Mouse (Mus musculus) urinary bladder, postnatal 36 days (tissue): Measurements from ENCODE around the gene Parp11.
"Not testable (repeated sequence)": the region's sequence is repeated elsewhere in the genome, so short reads cannot be mapped to it uniquely, and the experiment has no call there.

ENCODE experiments used
- DNase-seq, 2 experiments: peaks; one replicate each; pipeline ENCODE4 v3.0.0; 2022; ENCODE audit warnings: low spot score in 2 of 2, mixed read lengths in 1 of 2

The Parp11 gene

DNA sequence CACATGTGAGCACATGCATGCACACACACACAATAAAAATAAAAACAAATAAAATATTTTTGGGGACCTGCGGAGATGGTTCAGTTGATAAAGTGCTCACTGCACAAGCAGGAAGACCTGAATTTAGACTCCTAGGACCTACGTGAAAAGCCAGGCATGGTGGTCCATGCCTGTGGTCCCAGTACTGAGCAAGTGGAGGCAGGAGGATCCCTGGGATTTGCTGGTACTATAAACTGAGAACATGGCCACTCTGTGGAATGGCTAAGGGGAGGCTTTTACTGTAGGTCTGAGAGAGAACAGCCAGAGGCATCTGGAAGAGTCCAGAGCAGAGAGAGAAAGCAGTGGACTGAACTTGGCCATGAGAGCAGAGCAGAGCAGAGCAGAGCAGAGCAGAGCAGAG lies 48.6 kb downstream of the Parp11 start:
- no peak for DNase-seq

DNA sequence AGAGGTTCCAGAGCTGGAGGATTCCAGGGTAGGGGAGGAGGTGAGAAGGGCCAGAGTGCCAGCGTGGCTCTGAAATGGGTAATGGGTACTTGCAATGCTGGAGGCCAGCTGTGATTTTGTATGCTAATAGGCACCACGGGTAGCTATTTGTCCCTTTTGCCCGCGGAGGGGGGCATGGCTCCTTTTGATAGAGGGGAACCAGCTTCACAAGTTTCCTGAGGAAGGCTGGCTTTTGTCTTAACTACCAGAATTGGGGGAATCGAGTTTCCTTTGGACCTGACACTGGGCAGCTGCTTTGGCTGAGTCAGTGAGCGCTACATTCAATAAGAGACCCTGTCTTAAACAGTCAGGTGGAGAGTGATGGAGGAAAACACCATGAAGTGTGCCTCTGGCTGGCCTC lies 49.2 kb downstream of the Parp11 start:
- no peak for DNase-seq

DNA sequence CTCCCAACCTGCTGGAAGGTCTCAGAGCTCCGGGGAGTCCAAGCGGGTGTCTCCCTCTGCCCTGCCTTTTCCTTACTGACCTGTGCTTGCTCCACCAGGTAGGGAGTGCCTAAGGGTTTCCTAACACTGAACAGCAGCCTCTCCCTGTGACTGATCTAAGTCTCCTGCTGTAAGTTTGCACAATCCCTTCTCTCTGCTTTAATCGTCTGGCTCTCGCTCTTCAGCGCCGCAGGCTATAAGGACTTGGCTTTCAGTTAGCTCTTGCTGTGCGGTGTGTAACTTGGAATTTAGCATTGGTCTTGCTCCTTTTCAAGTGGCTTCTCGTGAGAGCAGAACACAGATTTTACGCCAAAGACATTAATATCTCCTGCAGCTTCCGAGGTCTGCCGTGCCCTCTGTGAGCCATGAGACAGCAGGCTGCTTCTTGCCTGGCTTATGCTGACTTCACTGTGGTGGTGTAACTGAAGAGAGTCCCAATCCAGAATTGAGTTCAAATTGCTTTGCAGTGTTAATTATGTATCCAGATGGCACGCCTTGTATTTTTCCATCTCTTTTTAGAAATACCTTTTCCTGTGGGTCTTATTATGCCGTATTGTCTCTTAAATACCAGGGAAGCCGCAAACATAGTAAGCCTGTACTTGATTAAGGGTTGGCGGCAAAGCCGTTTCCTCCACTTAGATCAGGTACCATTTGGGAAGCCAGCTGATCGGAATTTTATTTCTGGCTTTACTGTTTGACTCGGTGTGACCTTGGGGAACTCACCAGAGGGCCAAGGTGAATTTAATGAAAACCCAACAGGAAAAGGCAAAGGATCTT lies 50.4 kb downstream of the Parp11 start:
- DNase-seq = no peak

DNA sequence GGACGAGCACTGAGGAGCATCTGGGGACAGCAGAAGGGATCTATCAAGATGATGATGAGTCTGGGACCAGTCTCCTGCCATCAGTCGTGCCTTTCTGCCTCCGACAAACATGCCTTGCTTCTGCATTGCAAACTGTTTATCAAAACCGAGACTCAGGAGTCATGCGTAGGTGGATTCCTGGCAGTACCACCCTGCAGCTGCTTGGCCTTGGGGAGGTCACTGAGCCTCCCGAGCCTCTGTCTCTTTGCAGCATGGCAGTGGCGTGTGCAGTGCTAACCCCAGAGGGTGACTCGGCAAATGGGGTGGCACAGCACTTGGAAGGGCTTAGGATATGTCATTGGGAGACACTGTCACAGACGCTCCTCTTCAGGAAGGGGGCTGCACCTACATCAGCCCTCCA lies 53.5 kb downstream of the Parp11 start:
- no peak for DNase-seq

DNA sequence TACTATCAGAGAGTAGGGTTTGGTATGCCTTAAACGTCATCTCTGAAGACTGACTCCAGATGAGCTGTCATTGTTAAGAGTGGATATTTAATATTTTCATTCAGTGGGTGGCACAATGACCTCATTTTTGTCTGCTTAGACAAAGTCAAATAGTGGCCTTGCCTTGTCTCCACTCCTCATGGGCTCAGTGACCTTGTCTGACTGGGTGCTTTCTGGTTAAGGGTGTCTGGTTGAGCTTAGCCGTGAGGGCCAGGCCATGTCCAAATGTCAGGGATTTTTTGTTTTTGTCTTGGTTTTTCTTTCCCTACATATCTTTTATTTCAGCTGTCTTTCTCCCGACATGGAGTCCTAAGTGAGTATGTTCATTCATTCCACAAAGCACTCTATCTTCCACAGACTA lies 54.2 kb downstream of the Parp11 start:
- no peak for DNase-seq

DNA sequence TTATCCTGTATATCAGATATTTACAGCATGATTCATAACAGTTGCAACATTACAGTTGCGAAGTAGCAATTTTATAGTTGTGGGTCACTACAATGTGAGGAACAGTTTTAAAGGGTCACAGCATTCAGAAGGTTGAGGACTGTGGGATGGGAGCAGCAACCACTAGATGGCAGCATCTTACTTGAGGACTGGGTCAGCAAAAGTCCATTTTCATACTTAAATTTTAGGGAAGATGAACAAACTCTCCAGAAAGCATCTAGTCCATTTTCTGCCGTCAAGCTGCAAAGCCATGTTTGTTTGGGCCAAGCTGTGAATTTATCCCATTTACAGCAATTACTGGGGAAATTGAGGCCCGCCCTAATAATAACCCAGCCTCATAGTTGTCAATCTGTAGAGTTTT lies 55.9 kb downstream of the Parp11 start:
- DNase-seq = peak; percentile 7 to 17

DNA sequence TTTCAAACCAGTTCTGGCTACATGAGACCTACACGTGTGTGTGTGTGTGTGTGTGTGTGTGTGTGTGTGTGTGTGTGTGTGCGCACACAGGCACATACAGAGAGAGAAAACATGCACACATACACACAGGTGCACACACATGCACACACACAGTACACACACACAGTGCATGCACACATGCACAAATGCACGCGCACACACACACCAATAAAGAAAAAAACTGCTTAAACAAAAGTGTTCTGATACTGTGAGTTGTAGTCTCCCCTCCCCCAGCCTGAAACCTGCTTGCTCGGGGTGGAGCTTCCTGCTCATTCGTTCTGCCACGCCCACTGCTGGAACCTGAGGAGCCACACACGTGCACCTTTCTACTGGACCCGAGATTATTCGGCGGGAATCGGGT lies 67.1 kb downstream of the Parp11 start:
- DNase-seq = not testable (repeated sequence)

DNA sequence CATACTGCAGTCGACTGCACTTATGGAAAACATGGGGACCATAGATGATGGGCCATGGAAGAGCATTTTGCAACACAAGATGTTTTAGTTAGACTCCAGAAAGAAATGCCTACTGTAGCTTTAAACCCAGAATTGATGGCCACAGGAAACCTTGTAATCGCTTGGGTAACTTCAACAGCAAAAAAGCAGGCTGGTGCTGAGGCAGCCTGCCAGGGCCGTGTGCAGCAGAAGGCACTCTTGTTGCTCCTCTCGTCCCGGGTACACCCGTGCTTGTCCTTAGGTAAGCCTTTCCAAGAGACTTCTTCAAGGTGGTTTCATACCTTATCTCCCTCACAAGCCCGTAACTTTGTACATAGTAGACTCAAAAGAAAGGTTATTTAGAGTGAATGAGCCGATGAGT lies 74.5 kb downstream of the Parp11 start:
- DNase-seq = no peak

DNA sequence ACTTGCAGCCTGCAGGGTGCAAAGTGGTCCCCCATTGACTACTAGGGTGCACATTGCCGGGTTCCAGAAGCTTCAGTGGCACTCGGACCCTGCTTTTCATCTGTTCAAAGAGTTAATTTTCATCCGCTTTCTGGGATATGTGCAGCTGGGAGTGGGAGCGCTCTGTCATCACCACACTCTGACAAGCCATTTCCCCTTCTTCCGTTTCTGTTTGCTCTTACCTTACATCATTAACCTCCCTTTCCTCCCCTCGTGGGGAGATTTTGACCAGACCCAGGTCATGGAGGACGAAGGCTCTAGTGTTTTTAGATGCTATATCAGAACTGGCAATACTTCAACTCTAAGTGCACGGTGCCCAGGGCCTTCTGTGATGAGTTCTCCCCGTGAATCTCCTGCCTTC lies 75.7 kb downstream of the Parp11 start:
- no peak for DNase-seq

DNA sequence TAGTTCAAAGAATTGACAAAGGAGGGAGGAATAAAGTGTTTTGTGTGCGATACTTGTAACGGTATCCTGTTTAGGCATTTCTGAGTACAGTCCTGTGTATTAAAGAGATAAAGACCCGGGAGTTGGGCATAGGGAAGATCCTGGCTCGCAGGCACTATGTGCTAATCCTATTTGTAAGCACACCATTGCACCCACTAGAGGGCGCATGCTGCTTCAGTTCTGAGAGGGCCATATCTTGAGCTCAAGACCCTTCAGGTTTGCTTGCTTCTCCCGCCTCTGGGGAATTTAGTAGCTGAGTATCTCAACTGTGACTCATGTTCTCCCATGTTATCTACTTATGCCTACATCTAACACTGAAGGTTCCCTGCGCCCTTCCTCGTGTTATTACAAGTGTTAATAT lies 77.8 kb downstream of the Parp11 start:
- peak; percentile 10 to 14 for DNase-seq

DNA sequence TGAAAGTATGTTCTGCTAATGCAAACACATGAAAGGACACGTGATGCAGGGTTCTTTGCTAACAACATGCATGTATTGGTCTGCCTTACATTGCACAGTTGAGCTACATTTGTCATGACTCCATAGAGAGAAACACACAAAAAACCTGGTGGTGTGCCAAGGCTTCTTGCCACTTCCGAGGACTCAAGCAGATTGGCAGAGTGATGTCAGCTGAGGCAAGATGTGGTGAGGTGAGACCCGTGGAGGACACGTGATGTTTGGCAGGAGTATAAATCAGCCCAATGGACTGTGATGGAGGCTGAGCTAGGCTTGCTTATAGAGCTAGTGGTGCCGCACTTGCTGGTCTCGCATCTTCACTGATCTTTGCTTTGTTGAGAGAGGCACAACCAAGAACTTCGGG lies 82.0 kb downstream of the Parp11 start:
- no peak for DNase-seq

DNA sequence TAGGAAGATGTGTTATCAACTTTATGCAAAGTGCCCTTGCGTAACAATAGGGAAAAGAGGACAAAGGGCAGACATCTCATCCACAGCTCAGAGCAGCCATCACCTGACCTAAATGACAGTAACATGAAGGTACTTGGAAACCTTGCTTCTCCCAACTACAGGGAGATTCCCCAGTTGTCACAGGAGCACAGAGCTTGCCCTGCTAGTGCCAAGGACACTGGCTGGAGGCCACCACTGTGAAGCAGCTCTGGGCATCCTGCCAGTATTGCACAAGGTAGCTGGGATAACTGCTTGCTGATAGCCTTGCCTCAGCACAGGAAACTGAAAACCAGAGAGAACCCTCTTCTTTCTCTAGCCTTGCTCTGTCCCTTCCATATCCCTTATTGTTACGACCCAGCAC lies 82.8 kb downstream of the Parp11 start:
- peak; percentile 51 to 80 for DNase-seq

DNA sequence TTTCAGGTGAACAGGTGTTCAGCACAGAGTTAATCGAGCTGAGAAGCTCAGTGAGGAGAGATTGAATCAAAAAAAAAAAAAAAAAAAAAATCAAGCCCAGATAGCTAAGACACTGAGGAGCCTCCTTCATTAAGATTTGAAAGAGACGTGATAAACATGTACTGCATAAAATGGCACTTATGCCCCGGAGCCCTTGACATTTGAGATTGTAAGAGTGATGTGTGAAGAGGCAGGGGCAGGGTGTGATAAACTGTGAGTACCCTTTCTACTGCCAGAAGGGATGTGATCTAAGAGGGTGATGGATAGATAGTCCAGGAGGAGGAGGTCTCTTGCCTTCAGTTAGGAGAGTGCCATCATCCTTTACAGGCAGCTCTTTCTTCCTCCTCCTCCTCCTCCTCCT lies 83.6 kb downstream of the Parp11 start:
- no peak for DNase-seq

DNA sequence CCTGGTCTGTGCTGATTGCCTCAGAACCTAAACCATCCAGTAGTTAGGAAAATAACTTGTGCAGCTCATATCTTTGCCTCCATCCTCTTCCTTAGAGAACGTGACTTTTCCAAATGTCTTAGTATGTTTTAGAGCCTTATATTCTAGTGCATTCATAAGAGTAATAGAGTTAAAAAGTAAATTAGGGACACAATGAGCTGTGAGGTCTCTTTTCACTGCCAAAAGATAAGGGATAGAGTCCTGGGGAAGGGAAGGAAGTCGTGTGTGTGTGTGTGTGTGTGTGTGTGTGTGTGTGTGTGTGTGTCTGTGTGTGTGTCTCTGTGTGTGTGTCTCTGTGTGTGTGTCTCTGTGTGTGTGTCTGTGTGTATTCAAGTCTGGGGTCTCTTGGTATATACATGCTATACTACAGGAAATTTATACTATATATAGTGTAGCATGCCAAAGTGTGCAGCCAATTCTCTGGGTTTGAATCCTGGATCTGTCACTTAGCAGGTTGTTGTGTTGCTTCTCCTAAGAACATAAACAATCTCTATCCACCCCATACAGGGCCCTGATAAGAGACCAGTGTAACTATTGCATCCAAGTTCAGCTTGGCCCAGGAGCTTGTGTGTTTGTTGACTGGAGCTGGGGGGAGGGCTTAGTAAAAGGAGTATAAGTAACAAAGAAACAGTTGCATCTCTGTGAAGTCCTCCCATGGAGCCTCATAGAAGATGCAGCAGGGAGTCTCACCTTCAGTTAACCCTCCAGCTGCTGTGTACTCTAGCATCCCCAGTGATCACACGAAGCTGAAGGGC lies 85.0 kb downstream of the Parp11 start:
- no peak for DNase-seq

DNA sequence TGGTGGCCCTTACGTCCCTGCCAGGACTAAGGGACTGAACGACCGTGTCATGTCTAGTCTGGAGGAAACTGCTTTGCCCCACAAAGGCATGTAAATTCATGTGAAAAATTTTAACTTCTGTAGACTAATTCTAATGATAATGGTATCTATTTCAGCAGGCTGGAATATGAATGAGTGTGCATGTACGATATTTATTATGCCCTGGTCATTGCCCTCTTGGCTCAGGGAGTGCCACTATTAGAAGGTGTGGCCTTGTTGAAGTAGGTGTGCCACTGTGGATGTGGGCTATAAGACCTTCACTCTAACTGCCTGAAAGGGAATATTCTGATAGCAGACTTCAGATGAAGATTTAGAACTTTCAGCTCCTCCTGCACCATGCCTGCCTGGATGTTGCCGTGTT lies 85.7 kb downstream of the Parp11 start:
- DNase-seq = no peak

DNA sequence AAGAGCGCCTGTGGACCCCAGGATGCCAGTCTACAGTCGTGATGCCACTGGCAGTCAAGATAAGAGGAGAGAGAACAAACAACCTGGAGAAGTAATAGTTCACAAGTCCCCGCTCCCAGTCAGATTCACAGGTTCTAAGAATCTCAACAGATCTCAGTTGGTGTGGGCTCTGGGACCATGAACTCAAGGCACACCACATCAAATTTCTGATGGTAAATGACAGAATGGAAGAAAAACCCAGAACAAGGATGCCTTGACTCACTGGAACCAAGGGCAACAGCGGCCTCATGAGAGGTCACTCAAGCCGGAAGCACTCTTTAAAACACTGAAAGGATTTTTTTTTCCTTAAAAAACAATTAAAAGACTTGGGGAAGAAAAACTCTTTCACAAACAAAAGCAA lies 87.1 kb downstream of the Parp11 start:
- DNase-seq = no peak

DNA sequence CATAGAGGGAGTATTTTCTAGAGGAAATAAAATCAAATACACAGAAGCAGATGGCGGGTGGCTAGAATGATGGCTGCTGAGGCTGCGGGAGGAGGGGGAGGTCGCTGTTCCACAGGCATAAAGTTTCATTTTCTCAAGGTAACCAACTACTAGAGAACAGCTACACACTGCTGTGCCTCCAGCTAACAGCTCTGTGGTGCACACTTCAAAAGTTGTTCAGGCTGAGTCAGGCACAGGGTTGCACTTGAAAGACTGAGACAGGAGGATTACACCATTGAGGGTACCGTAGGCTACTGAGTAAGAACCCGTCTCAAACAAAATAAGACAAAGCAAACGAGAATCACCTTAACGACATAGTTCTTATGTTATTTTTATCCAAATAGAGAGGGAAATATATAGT lies 90.4 kb downstream of the Parp11 start:
- DNase-seq = no peak

DNA sequence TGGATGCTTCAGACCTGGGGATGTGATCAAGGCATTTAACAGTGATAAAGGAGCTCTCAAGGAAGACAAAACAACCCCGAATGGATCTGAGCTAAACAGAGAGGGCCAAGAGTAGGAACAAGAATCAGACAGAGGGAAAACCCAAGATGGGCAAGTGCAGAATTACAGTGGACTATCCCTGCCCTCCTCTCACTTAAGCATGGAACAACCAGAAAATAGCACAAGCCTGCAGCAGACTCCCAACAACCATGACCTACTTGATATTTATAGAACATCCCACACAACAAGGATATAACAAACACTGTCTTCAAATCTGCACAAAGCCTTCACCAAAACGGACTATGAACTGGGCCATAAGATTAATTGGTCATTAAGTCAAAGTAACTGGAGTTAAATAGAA lies 91.5 kb downstream of the Parp11 start:
- no peak for DNase-seq

DNA sequence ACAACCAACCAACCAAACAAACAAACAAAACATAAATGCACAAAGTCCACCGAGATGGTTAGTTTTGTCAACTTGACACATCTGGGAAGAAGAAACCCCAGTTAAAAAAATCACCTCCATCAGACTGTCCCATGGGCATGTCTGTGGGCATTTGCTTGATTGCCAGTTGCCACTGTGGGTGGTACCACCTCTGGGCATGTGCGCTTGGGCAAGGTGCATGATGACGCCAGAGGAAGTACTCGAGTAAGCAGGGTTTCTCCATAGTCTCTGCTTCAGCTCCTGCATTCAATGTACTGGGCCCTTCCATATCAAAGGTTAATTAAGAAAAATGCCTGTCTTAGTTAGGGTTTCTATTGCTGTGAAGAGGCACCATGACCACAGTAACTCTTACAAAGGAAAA lies 92.6 kb downstream of the Parp11 start:
- no peak for DNase-seq

DNA sequence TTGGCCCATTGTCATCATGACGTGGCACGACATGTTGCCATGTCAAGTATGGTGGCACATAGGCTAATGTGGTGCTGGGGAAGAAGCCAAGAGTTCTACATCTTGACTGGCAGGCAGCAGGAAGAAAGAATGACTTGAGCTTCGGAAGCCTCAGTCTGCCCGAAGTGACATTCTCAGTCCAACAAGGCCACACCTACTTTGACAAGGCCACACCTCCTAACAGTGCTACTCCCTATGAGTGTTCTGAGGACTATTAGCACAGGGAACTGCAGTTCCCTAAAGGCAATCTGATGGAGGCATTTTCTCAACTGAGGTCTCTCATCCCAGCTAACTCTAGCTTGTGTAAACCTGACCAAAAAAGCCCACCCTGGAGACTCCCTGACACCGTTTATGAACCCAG lies 93.0 kb downstream of the Parp11 start:
- DNase-seq = no peak

DNA sequence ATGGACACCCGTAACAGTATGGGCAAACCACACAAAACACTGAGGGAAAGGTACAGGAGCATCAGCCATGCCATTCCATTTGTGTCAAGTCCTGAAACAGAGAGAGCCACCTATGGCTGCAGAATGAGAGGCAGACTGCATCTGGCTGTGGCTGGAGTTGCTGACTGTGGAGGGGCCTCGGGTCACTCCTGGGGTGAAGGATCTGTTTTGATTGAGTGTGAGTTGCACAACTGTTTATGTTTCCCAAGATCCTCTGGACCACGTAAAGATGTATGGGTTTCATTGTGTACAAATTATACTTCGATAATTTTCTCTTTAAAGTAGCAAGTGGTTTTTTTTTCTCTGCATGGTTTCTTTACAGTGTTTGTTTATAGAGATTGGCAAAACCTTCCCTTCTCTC lies 93.9 kb downstream of the Parp11 start:
- no peak for DNase-seq

DNA sequence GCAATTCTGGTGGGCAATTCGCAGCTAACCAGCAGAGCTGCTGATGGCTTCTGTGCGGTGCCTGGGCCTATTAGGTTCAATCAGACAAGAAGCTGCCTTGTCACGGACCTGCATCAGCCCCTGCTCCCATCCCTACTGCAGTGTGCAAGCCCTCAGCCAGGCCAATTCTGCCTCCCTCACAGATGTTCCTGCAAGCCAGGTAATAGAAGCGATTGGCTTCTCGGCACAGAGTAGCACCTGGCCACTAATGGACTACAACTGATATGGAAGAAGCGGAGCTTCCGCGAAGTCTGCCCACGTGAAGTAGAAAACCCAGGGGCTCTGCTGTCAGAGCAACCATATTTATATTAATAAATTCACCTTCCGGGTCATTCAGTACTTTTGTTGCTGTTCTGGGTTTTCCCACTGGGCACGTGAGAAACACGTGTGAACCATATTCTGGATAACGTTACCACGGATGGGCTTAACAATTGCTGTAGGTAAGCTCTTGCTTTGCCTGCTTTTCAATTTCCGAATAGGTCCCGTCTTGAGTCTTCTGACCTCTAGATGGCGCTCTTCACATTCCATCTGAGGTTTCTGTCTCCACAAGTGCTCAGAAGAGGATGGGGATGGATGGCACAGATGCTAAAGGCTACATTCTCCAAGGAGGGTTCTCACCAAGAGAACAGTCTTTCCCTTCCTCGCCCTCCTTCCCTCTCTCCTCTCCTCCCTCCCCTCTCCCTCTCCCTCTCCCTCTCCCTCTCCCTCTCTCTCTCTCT lies 95.2 kb downstream of the Parp11 start:
- peak; percentile 14 to 36 for DNase-seq
